Mouse (Mus musculus): ENCODE results near the gene Slc16a10.

- TF ChIP-seq CTCF (IDR thresholded peaks at IDR 0.05; ENCODE audit: low read depth) (no peak), EP300 (IDR thresholded peaks at IDR 0.05; ENCODE audit: low read depth) (no peak)
Observed at GRCm38 (mm10) chr10:40061926-40062325, 80.1 kb downstream of the Slc16a10 start.
